Mouse (Mus musculus) lung, embryonic 14.5 days (tissue): Measurements from ENCODE around the gene Rlim. TPM values are rescaled to one million over a fixed set of nuclear protein-coding genes. Genes with fewer than 3 reads are reported as not detected.
A peak's percentile ranks its signal among the peaks of the same experiment; 100 is the strongest.

Experiments used
- ATAC-seq: fragments of 200-750 bp; cut with Nextera tagmentation; 2 replicates; pipeline ENCODE4 v1.8.0; 2017; ENCODE audit warnings: mild to moderate bottlenecking, moderate TSS enrichment, moderate library complexity; ENCODE audit not compliant: insufficient read depth
- DNase-seq: peaks from one replicate; pipeline ENCODE4 v3.0.0-alpha.2; 2015
- H3K27ac ChIP-seq: fragments of 300-500 bp; sonication (generic); 2 replicates; pipeline ENCODE4 v1.5.1; 2014; ENCODE audit warnings: low read depth, mild to moderate bottlenecking, moderate library complexity
- H3K27me3 ChIP-seq: fragments of 300-500 bp; sonication (generic); 2 replicates; pipeline ENCODE4 v1.6.1; 2014; ENCODE audit warnings: low read length, control low read depth; ENCODE audit not compliant: insufficient read depth
- H3K36me3 ChIP-seq: fragments of 300-500 bp; sonication (generic); 2 replicates; pipeline ENCODE4 v1.6.1; 2014; ENCODE audit warnings: control low read depth; ENCODE audit not compliant: insufficient read depth
- H3K4me1 ChIP-seq: fragments of 300-500 bp; sonication (generic); 2 replicates; pipeline ENCODE4 v1.6.1; 2014; ENCODE audit warnings: antibody characterized with exemption, control low read depth; ENCODE audit not compliant: insufficient read depth
- H3K4me2 ChIP-seq: fragments of 300-500 bp; sonication (generic); 2 replicates; pipeline ENCODE4 v1.6.1; 2014; ENCODE audit warnings: mild to moderate bottlenecking
- H3K4me3 ChIP-seq: fragments of 300-500 bp; sonication (generic); 2 replicates; pipeline ENCODE4 v1.5.1; 2014; ENCODE audit warnings: low read depth, low read length
- H3K9ac ChIP-seq: fragments of 300-500 bp; sonication (generic); 2 replicates; pipeline ENCODE4 v1.6.1; 2014
- H3K9me3 ChIP-seq: fragments of 300-500 bp; sonication (generic); 2 replicates; pipeline ENCODE4 v1.6.1; 2016; ENCODE audit warnings: low read depth, low read length, control low read depth
- CTCF ChIP-seq: IDR thresholded peaks from 2 replicates; pipeline ENCODE4 v1.5.1; 2016; ENCODE audit warnings: antibody characterized with exemption, low read depth
- WGBS: fragments of 180-500 bp; shearing (Covaris S2); extraction: QIAGEN DNeasy Blood & Tissue Kit; methylation state at CpG from one replicate; pipeline ENCODE4 v1.1.7; 2014; 5-methylcytosine and 5-hydroxymethylcytosine counted together
- polyA plus RNA-seq: library from polyadenylated mRNA; unstranded; fragments of >200 nt; fragmentation: Nextera tagmentation; extraction: Ambion mirVana; gene quantifications from 2 replicates; pipeline ENCODE4 v1.2.1, GENCODE M21; 2014

The Rlim gene
- polyA plus RNA-seq, 1 experiment from 2014 or later: 52.7 TPM

GRCm38 (mm10) chrX:103990392-103990791, 9.3 kb upstream of the Rlim start:
- WGBS: 65% methylated on average over 2 of the region's 2 CpGs
- ATAC-seq (no peak), DNase-seq (peak; percentile 7)
- Histone ChIP-seq H3K9ac (no peak overlapping the region), H3K27me3 (no peaks in the 10 kb centered on the region), H3K27ac (no peak overlapping the region), H3K4me2 (no peak overlapping the region), H3K9me3 (no peaks in the 10 kb centered on the region), H3K4me1 (no peaks in the 10 kb centered on the region), H3K36me3 (no peaks in the 10 kb centered on the region), H3K4me3 (no peak overlapping the region)
- TF ChIP-seq CTCF: peak; percentile 29; the same call in 1 of the 2 replicates

GRCm38 (mm10) chrX:103987215-103987964, 6.3 kb upstream of the Rlim start:
- no peak overlapping the region for H3K4me2 ChIP-seq
- no peaks in the 10 kb centered on the region for H3K4me1 ChIP-seq
- H3K4me3 ChIP-seq: no peak overlapping the region
- no peaks in the 10 kb centered on the region for H3K27me3 ChIP-seq
- no peaks in the 10 kb centered on the region for H3K9me3 ChIP-seq
- ATAC-seq: no peak
- no peak for TF ChIP-seq CTCF
- DNase-seq: peak; percentile 65
- no peak overlapping the region for H3K27ac ChIP-seq
- no peaks in the 10 kb centered on the region for H3K36me3 ChIP-seq
- H3K9ac ChIP-seq: no peak overlapping the region
- 26% methylated on average over 12 of the region's 12 CpGs for WGBS

GRCm38 (mm10) chrX:103986159-103986558, 5.1 kb upstream of the Rlim start:
- no peak overlapping the region for H3K4me2 ChIP-seq
- H3K27ac ChIP-seq: no peak overlapping the region
- TF ChIP-seq CTCF: no peak
- 23% methylated on average over 6 of the region's 6 CpGs for WGBS
- no peaks in the 10 kb centered on the region for H3K4me1 ChIP-seq
- ATAC-seq: no peak
- no peak overlapping the region for H3K4me3 ChIP-seq
- no peaks in the 10 kb centered on the region for H3K27me3 ChIP-seq
- no peaks in the 10 kb centered on the region for H3K9me3 ChIP-seq
- H3K9ac ChIP-seq: no peak overlapping the region
- H3K36me3 ChIP-seq: no peaks in the 10 kb centered on the region
- peak; percentile 41 for DNase-seq

- ATAC-seq: no peak
- no peak for DNase-seq
- 35% methylated on average over 5 of the region's 5 CpGs for WGBS
Measured at GRCm38 (mm10) chrX:103984992-103985391, 3.9 kb upstream of the Rlim start.

GRCm38 (mm10) chrX:103981806-103982205, 722 bp upstream of the Rlim start:
- no peaks in the 10 kb centered on the region for H3K4me1 ChIP-seq
- H3K27me3 ChIP-seq: no peaks in the 10 kb centered on the region
- H3K36me3 ChIP-seq: peaks cover 5% of the 10 kb centered on the region; the same call in 1 of the 2 replicates
- peak overlapping the region; percentile 57 for H3K4me2 ChIP-seq
- peak overlapping the region; percentile 71; the same call in 1 of the 2 replicates for H3K4me3 ChIP-seq
- no peaks in the 10 kb centered on the region for H3K9me3 ChIP-seq
- ATAC-seq (no peak), DNase-seq (no peak)
- WGBS: 75% methylated on average over 10 of the region's 10 CpGs
- no peak overlapping the region for H3K9ac ChIP-seq
- peak overlapping the region; percentile 87 for H3K27ac ChIP-seq
- TF ChIP-seq CTCF: no peak

More at GRCm38 (mm10) chrX:103984992-103985391, 3.9 kb upstream of the Rlim start:
- Histone ChIP-seq H3K4me3 (no peak overlapping the region), H3K4me1 (no peaks in the 10 kb centered on the region), H3K9me3 (no peaks in the 10 kb centered on the region), H3K27me3 (no peaks in the 10 kb centered on the region), H3K36me3 (no peaks in the 10 kb centered on the region), H3K9ac (no peak overlapping the region), H3K4me2 (no peak overlapping the region), H3K27ac (no peak overlapping the region)
- no peak for TF ChIP-seq CTCF

GRCm38 (mm10) chrX:103980590-103981168, 405 bp downstream of the Rlim start:
- WGBS: 17% methylated on average over 49 of the region's 51 CpGs
- peaks cover 9% of the 10 kb centered on the region; the same call in 1 of the 2 replicates for H3K36me3 ChIP-seq

GRCm38 (mm10) chrX:103980036-103980435, 1.0 kb downstream of the Rlim start:
- Histone ChIP-seq H3K4me2 (peak overlapping the region; percentile 63), H3K27me3 (no peaks in the 10 kb centered on the region), H3K27ac (peak overlapping the region; percentile 94; the same call in 1 of the 2 replicates), H3K4me3 (peak overlapping the region; percentile 71), H3K9ac (peak overlapping the region; percentile 87), H3K4me1 (no peaks in the 10 kb centered on the region), H3K9me3 (no peaks in the 10 kb centered on the region), H3K36me3 (peaks cover 10% of the 10 kb centered on the region; the same call in 1 of the 2 replicates)
- DNase-seq (peak; percentile 66), ATAC-seq (no peak)
- no peak for TF ChIP-seq CTCF
- WGBS: 10% methylated on average over 12 of the region's 12 CpGs

More at GRCm38 (mm10) chrX:103980590-103981168, 405 bp downstream of the Rlim start:
- H3K4me3 ChIP-seq: peak overlapping the region; percentile 71
- TF ChIP-seq CTCF: no peak
- H3K9ac ChIP-seq: peak overlapping the region; percentile 87
- DNase-seq: peak; percentile 23
- H3K27me3 ChIP-seq: no peaks in the 10 kb centered on the region
- peak overlapping the region; percentile 63 for H3K4me2 ChIP-seq
- no peaks in the 10 kb centered on the region for H3K9me3 ChIP-seq
- ATAC-seq: peak; percentile 47
- H3K27ac ChIP-seq: peak overlapping the region; percentile 94
- no peaks in the 10 kb centered on the region for H3K4me1 ChIP-seq
